Mouse (Mus musculus) ES-Bruce4 (cell line): ENCODE data around the gene Isca1.

Experiments used
- CTCF ChIP-seq: IDR thresholded peaks from one replicate; pipeline ENCODE4 v1.8.1; 2011; ENCODE audit warnings: low read depth, low read length
- EP300 ChIP-seq: IDR thresholded peaks from 2 replicates; pipeline ENCODE4 v1.6.1; 2011; ENCODE audit warnings: low read depth, low read length; ENCODE audit not compliant: insufficient read depth
- POLR2A ChIP-seq: IDR thresholded peaks from one replicate; pipeline ENCODE4 v1.8.1; 2011; ENCODE audit warnings: low read length; ENCODE audit not compliant: insufficient read depth

DNA sequence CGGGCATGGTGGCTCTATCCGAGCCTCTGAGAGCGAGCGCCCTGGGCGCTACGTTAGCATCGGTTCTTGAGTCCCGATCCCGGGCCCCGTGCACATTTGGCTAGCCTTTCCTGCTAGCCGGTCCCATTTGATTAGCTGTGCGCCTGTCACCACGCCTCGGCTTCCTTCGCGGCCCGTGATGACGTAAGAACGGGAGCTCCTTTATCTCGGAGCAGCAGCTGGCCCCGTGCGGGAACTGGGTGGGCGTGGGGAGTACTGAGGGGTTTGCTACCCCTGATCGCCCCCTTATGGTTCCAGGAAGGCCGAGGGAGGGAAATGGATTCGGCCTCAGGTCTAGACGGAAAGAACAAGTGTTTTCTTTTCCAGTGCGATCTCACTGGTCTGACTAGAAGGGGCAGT, 553 bp upstream of the Isca1 start:
- TF ChIP-seq CTCF = peak; percentile 11
- TF ChIP-seq POLR2A = no peak
- no peak for TF ChIP-seq EP300
